Mouse (Mus musculus) urinary bladder, postnatal 36 days (tissue): ENCODE data around the gene Upp2.
A peak's percentile ranks its signal among the peaks of the same experiment; 100 is the strongest.

ENCODE experiments used
- DNase-seq, 2 experiments: peaks; one replicate each; pipeline ENCODE4 v3.0.0; 2022; ENCODE audit warnings: low spot score in 2 of 2, mixed read lengths in 1 of 2

Gene Upp2

DNA sequence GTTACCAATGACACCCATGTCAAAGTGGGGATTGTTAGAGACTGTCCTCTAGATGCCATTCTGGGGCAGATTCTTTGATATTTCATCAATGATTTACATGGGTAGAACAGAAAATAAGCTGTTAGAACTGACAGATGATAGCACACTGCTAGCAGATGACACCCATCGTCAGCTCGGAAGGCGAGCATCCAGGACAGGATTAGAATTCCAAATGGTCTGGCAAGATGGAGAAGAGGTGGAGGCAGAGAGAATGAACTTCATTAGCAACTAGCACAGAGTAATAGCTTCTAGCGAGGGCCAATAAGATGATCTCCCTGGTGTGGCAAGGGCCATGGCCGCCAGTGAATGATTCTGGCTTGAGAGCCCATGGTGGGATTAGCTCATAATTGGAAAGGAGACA lies 48.7 kb downstream of the Upp2 start:
- no peak for DNase-seq

DNA sequence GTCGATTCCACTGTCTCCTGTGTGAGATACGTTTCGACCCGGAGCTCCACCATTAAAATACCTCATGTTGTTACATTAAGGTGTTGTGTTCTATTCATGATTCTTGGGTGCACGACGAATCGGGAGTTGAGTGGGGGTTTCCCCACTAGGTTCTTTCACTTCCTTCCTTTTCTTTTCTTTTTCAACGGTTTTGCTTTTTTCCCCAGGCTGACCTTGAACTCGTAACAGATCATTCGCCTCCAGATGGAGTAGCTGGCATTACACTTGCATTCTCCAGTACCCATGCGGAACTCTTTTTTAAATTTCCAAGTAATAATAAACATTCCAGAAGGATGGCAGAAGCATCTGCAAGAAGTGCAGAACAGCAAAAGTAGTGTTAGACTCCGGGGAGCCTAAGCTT lies 58.1 kb downstream of the Upp2 start:
- no peak for DNase-seq

DNA sequence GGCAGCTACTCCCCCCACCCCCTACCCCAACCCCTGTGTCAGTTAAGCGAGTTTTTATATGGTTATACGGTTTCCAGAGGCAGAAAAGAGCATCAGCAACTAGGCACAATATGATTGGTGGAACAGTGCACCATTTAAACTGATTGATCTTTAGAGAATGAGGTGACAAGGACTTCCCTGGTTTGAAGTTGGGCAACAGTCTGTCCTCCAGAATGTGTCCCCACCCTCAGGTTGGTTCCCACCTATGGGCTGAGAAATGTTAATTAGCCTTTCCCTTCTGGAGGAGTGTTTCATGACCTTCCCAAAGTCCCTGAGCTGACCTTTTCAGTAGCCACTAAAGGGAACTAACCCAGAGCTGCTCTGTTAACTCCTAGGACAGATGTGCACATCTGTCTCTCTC lies 58.6 kb downstream of the Upp2 start:
- no peak for DNase-seq

DNA sequence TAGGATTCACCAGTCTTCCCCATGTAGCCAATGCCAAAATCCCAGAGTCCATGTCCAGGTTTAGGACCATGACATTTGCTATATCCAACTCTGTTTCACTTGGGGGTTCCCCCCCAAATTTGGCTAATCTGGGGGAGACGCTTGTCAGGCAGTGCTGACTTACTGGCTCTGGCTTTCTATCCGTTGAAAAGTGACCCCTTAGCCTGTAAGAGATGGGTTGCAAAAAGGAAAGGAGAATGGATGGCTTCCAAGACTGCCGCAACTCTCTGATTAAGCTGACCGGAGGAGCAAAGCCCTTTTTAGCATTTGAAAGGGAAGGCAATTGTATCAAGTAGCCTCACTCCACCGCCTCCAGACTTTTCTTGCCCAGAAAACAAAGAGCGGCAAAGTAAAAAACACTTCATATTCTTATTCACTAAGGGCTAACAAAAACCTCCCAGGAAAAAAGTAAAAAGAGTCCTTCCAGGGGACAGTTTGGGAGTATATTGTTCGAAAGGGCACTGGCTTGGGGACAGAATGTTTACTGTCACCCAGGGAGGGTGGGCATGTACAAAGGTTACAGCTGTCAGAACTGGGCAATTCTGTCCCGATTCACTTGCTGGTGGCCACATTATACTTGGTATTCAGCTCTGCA lies 59.2 kb downstream of the Upp2 start:
- no peak for DNase-seq

DNA sequence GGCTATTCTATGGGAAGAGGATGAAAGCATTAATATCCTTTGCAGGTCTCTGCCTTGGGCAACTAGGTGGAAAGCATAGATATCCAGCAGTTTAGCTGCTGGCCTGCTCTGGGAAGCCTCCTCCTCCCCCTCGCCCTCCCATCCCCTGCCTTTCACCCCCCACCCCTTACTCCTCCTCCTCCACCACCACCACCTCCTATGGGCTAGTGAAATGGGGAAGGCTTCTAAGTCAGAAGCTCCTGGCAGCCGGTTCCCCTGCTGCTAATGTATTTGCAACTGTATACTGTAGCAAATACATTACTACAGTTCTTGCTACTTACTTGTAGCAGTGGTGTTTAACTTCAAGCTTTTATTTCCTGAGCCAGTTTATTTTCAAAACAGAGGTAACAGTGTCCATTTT lies 60.9 kb downstream of the Upp2 start:
- no peak for DNase-seq

DNA sequence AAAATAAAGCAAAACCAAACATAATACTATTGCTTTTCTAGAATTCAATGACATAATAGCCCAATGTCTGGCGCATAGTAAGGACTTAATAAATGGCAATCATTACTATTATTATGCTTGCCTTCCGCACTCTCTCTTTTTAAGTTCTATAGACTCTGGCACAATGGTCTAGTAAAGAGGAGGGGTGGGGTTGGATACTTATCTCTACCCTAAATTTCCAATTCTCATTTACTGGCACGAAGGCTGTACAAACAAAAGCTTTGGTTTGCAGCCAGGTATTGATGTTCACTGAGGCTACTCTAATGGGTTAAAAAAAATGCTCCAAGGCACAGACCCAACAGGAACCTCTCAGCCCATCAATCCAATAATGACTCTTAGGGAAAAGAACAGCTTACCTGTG lies 61.9 kb downstream of the Upp2 start:
- no peak for DNase-seq

DNA sequence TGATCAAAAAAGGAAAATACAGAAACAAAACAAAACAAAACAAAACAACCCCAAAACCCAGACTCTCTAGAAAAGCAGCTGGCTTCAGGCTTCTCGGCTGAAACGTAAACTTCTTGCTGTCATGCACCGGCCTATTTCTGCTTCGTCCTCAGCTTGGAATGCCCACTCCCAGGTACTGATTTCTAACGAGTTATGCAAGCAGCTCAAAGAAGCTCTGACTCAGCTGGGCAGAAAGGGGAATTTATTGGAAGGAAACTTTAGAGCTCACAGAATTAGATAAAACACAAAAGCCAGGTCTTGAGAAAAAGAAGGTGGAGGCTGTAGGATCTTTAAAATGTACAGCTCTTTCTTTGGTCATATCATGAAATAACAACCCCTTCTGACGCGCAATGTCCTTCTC lies 62.3 kb downstream of the Upp2 start:
- peak; percentile 5 to 12 for DNase-seq

DNA sequence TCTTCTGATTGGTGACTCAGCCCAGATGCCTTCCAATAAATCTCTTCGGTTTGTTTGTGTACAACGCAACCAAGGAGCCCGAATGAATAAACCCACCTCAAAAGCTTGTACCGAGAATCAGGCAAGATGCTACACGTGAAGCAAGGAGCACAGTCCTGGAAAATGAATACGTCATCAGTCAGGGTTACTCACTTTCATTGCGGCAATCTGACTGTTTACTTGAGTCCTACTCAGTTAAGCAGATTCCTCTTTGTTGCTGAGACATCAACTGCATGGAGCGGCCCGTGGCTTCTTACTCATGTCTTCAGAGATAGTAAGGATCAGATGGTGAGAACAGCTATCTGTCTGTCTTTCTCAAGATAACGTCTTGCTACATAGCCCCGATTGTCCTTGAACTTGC lies 66.7 kb downstream of the Upp2 start:
- peak in 1 of 2 experiments; percentile 4 for DNase-seq

DNA sequence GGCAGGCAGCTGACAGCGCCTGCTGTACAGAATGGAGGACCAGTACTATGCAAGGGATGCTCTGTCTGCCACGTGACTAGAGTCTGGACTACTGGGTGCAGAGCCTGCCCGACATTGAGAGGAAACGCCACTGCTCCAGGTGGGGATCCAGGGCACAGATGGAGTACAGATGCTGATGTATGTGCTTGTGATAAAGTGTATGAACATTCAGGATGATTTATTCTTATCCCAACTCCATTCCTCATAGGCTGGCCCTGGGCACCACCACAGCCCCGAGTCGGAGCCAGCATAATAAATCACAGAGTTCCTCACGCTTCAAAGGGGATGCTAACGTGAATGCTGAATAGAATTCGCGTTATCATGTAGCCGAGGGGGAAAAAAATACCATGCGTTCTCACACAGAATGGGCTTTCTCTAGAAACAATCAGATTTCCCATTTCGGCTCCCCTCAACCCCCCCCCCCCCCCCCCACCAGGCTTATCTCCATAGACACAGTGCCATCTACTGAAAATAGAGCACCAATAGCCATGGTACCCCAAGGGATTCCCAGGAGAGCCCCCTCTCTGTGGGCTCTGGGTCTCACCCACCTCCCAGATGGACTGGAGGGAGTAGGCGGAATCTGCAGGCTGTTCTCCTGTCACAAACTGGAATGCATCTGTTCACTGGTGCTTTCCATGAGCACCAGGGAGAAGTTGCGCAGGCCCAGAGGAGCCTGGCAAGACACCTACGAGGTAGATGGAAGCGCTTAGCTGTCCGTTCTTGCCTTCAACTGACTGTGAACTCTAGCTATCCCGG lies 74.9 kb downstream of the Upp2 start:
- DNase-seq: no peak

DNA sequence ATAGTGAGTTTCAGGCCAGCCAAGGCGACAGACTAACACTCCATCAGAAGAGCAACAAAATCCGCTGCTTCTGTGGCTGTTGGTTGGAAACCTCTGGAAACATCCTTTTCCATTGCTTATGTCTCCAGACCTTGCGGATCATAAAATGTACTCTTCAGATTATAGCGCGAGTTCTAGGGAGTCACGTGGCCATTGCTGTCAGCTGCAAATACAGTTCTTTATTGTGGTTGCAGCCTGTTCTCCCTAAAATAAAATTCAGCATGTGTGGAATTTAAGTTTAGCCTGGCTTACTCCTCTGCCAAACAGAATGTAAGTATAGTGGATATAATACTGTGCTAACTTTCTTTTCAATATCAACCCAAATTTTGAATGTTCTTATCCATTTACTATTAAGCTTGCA lies 78.6 kb downstream of the Upp2 start:
- DNase-seq: no peak

DNA sequence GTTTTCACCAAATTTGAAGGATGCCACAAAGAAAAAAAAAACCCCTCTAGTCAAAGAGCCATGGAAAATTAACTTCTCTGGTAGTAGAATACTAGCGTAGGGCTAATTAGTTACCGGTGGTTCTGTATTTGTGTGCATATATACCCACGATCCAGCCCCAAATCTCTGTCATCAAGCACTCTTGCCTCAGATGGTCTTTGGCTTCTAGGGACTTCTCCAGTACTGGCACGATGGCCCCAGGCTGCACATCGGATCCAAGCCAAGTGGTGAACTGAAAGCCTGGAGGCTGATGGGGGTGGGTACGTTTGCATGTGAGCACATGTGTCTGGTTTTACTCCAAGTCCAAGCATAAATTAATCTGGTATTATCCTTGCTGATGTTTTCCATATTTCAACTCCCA lies 88.1 kb downstream of the Upp2 start:
- no peak for DNase-seq

DNA sequence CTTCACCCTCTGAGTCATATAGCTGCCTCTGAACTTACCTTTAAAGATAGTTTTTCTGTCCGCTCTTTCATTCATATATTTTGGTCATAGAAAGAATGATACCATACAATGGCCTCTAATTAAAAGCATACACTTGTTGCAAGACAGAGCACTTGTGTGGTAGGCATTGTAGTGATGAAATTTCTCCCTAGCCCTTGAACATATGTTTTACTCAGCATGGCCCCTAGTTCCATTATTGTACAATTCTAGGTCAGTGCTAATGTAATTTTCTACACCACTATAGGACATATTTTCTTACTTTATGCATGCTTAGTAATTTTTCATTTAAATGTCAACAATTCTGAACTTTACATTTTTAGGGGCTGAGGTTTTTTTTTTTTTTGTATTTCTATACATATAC lies 89.9 kb downstream of the Upp2 start:
- no peak for DNase-seq

DNA sequence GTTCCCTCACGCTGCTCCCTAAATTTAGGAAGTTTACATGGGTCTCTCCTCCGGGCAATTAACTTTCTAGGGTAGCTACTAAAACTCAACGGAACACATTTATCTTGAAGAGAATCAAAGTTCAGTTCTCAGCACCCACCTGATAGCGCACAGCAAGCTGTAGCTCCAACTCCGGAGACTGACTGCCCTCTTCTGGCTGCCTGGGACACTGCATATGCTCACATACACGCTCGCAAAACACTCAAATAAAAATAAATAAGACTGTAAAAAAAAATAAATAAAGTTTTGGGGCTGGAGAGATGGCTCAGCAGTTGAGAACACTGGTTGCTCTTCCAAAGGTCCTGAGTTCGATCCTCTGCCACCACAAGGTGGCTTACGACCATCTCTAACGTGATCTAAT lies 90.8 kb downstream of the Upp2 start:
- no peak for DNase-seq

DNA sequence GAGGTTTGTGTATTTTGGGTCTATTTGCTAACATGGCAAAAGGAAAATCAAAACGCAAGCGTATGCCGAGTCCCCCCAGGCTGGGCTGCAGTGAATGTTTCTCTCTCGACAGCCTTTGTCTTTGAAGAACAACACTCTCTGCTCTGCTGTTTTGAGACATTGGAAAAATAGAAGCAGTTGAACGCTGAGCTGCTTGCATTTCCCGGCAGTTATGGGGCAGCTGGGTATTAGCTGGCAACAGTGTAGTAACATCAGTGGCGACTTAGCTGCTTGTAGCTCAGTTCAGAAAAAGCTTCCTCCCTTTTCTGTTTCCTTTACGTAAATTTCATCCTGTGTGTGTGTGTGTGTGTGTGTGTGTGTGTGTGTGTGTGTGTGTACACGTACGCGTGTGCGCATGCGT lies 93.5 kb downstream of the Upp2 start:
- DNase-seq: no peak

DNA sequence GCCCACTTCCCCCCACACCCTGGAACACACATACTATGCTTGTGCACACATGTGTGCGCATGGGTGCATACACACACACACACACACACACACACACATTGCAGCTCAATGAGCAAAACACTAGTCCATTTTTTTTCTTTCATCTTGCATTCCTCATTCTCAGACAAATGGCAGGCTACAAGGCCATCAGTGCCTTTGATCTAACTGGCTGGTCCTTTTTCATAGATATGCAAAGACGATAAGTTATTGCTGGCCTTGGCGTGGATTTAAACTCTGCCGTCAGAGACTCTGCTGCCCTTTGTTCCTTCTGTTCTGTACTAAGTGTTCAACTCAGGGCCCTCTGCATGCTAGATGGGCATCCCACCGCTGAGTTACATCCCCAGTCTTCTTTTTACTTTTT lies 94.0 kb downstream of the Upp2 start:
- no peak for DNase-seq

DNA sequence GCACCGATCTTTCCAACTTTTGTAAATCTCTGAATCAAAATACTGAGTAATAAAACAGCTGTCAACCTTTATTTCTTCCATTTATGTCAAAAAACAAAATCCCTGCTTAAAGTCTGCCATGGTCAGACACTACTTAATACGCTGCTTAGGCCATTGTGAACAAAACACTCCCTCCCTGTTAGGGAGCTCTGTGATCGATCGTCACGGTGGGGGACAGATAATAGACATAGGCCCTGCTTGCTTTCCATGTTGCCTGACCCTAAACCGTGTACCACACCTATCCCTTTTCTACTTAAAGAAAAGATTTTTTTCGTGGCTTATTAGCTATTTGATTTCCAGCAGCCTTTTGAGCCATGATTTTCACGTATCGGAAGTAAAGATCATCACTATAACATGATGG lies 95.6 kb downstream of the Upp2 start:
- no peak for DNase-seq

DNA sequence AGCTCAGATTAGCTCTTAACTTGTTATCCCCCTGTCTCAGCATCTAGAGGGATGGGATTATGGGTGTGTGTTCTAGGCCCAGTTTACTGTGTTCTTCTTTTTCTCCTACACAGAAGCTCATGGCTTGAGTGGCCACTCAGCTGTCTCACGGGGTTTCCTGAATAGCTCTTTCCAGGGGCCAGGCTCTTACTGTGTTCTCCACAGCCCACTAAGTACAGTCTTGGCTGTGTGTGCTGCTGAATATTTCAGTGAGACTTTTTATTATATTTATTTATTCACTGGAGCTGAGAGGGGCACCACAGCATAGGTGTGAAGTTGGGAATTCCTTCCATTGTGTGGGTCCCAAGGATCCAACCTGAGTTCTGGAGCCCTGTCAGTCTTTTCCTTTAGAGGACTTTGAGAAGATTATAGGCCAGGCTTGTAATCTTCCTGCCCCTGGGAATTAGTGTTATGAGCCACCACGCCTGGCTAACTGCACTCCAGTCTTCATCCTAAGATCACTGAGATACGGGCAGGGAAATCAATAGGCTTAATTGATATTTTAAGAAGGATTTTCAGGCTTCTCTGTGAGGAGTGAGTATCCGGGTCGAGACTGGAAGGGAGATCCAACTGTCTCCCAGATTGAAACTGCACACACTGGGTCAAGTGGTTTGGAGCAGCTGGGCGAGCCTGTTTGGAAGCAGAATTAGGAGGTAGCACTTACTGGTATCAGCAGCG lies 96.5 kb downstream of the Upp2 start:
- DNase-seq: no peak

DNA sequence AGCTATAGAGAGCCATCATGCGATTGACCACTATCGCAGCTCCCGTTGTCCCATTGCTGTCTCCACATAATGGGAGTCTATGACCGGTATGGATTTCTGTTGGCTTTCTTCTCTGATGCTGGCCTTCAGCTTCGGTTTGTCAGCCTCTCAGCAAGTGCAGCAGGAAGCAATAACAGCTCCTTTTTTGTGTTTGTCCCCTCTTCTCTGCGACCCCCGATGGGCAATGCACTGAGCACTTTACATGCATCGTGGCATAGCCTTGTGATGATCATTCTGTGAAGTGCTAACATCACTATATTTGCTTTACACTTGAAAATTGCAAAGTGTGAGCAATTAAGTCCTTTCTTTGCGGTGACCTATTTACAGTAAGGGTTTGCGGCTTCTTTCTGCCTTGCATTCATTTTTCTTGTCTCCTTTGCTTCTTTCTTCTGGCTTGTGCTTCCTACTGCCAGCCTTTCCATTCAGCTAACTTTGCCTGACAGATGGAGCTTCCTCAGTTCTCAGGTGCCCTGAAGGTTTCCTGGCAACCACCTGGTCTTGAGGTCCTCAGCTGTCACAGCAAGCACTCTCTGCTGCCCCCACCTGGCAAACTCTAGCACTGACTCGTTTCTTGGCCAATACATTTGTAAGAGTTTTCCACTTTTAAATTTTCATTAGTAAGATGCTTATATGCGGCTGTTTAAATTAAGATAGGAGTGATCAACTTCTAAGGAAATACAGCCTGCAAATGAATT lies 98.2 kb downstream of the Upp2 start:
- DNase-seq: peak; percentile 48 to 63

DNA sequence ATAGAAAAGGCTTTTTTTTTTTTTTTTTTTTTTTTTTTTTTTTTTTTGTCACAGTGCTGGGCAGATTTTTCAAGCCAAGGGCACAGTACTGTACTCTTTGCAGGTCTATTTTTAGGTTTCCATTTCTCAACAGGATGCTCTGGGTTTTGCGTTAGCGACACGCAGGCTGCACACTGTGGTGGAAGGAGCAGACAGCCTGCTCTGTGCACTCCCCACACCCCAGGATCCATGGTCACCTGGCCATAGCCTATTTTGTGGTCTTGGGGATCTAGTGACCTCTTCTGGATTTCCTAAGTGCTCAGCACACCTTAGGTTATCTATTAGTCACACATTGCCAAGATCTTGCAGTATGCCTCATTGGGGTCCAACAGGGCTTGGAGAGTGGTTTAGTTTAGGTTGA lies 100.2 kb downstream of the Upp2 start:
- no peak for DNase-seq

DNA sequence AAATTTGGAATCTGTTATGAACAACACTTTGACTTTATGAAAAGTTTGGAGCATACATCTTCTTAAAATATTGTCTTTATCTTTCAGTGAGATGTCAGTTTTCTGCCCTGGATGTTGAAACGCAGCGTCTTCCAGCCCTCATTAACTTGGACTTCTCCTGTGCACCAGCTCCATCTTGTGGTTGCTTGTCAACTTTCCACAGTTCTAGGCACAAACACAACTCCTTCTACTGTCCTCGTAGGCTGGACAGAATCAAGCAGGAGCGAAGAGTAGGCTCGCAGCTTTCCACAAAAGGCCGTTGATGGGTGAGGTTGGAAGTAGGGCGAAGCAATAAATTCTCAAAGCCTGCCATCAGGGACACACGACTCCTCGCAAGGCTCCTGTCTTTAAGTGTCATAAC lies 100.9 kb downstream of the Upp2 start:
- peak; percentile 56 to 62 for DNase-seq

DNA sequence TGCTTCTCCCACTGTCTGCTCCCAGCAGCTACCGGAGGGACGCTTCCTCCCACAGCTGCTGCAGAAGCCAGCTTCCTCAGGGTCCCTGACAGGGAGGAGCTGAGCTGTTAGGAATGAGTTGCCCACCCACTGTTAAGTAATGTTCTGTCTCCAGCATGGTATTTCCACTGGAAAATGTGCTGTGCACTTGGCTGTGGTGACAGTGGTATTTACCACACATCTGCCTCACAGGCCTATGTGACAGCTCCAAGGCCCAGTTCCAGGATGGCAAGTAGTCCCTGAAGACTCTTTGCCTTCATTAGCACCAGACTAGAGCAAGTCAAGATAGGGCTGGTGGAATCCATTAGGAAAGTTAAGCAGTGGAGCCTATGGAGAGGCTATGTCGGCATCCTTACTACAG lies 102.0 kb downstream of the Upp2 start:
- no peak for DNase-seq

DNA sequence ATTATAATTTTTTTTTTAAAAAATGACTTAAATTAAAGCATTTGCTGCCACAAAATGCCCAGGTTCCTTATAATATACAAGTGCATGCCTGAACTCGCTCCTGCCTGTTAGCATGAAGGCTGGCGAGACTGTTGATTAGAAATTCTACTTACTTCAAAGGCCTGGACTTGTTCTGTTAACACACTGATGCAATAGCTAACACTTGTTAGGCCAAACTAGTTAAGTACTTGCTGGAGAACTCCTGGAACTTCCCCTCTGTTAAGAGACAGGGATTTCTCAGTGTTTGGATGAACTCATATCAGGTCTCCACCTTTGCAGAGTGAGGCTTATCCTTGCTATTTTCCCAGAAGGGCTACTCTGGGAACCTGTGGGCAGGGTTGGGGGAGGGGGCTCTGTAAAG lies 105.4 kb downstream of the Upp2 start:
- no peak for DNase-seq
